Mouse (Mus musculus) stomach, embryonic 15.5 days (tissue): Measurements from ENCODE around the gene Nnmt. TPM values are rescaled to one million over a fixed set of nuclear protein-coding genes. Genes with fewer than 3 reads are reported as not detected.

ENCODE experiments used
- ATAC-seq: fragments of 200-750 bp; cut with Nextera tagmentation; 2 replicates; pipeline ENCODE4 v1.8.0; 2017; ENCODE audit warnings: low read depth, moderate number of reproducible peaks, moderate TSS enrichment; ENCODE audit not compliant: insufficient read depth, low FRiP score
- H3K27ac ChIP-seq: fragments of 300-500 bp; sonication (generic); 2 replicates; pipeline ENCODE4 v1.5.1; 2015; ENCODE audit warnings: mild to moderate bottlenecking, inconsistent platforms
- H3K27me3 ChIP-seq: fragments of 300-500 bp; sonication (generic); replicated peaks from 2 replicates; pipeline ENCODE4 v1.6.1; 2015; ENCODE audit warnings: inconsistent platforms
- H3K36me3 ChIP-seq: fragments of 300-500 bp; sonication (generic); 2 replicates; pipeline ENCODE4 v1.6.1; 2015; ENCODE audit warnings: inconsistent platforms
- H3K4me1 ChIP-seq: fragments of 300-500 bp; sonication (generic); 2 replicates; pipeline ENCODE4 v1.6.1; 2015; ENCODE audit warnings: inconsistent platforms
- H3K4me2 ChIP-seq: fragments of 300-500 bp; sonication (generic); 2 replicates; pipeline ENCODE4 v1.6.1; 2015; ENCODE audit warnings: mild to moderate bottlenecking, inconsistent platforms
- H3K4me3 ChIP-seq: fragments of 300-500 bp; sonication (generic); replicated peaks from 2 replicates; pipeline ENCODE4 v1.5.1; 2015; ENCODE audit warnings: inconsistent platforms
- H3K9ac ChIP-seq: fragments of 300-500 bp; sonication (generic); 2 replicates; pipeline ENCODE4 v1.6.1; 2015; ENCODE audit warnings: inconsistent platforms
- H3K9me3 ChIP-seq: fragments of 300-500 bp; sonication (generic); 2 replicates; pipeline ENCODE4 v1.6.1; 2016; ENCODE audit warnings: inconsistent platforms
- WGBS: fragments of 180-500 bp; shearing (Covaris S2); methylation state at CpG from one replicate; pipeline ENCODE4 v1.1.7; 2015; 5-methylcytosine and 5-hydroxymethylcytosine counted together
- polyA plus RNA-seq: library from polyadenylated mRNA; unstranded; fragments of >200 nt; fragmentation: Nextera tagmentation; extraction: Ambion mirVana; gene quantifications from 2 replicates; pipeline ENCODE4 v1.2.1, GENCODE M21; 2015

Gene Nnmt
- polyA plus RNA-seq, 1 experiment from 2014 or later, result 3.5 TPM

DNA sequence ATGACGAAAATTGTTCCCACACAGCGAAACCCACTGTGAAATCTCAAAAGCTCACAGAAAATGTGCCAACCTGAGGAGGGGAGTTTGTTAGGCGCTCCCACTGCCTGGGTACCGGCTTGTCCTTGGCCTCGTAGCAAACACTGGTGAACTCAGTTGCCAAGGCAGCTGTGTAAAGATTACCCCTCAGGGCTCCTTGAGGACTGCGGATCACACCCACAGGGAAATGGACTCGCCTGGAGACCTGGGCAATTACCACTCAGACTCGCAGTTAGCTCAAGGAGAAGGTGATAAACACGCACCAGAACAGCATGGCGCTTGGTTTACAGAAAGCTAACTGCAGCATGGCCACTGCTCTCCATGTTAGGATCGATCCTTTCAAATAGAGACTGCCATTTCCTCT lies 8.0 kb downstream of the Nnmt start:
- H3K9me3 ChIP-seq, result no peaks in the 10 kb centered on the region
- H3K9ac ChIP-seq, result no peak overlapping the region
- no peaks in the 10 kb centered on the region for H3K4me1 ChIP-seq
- no peaks in the 10 kb centered on the region for H3K27me3 ChIP-seq
- no peak for ATAC-seq
- no peak overlapping the region for H3K27ac ChIP-seq
- H3K4me2 ChIP-seq, result no peak overlapping the region
- no peak overlapping the region for H3K4me3 ChIP-seq
- 56% methylated on average over 11 of the region's 11 CpGs for WGBS
- H3K36me3 ChIP-seq, result no peaks in the 10 kb centered on the region

DNA sequence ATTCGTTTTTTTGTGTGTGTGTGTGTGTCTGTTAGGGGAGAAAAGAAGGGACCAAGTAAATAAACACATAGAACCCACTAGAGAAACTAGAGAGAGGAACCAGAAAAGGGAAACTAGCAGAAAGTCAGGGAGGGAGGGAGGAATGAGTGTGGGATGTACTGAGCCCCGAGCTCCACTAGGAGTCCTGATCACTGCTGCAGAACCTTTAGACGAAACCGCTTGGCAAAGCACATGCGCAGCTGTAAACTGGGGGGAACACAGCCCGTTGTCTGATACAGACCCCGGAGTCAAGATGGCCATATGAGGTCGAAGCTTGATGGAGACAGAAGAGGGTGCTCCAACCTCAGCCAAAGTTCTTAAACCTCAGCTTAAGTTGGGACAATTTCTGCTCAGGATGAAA lies 11.0 kb downstream of the Nnmt start:
- H3K27me3 ChIP-seq, result no peaks in the 10 kb centered on the region
- no peak overlapping the region for H3K4me3 ChIP-seq
- no peak overlapping the region for H3K9ac ChIP-seq
- 52% methylated on average over 8 of the region's 8 CpGs for WGBS
- ATAC-seq, result no peak
- H3K9me3 ChIP-seq, result no peaks in the 10 kb centered on the region
- no peaks in the 10 kb centered on the region for H3K4me1 ChIP-seq
- H3K36me3 ChIP-seq, result no peaks in the 10 kb centered on the region
- no peak overlapping the region for H3K27ac ChIP-seq
- no peak overlapping the region for H3K4me2 ChIP-seq

DNA sequence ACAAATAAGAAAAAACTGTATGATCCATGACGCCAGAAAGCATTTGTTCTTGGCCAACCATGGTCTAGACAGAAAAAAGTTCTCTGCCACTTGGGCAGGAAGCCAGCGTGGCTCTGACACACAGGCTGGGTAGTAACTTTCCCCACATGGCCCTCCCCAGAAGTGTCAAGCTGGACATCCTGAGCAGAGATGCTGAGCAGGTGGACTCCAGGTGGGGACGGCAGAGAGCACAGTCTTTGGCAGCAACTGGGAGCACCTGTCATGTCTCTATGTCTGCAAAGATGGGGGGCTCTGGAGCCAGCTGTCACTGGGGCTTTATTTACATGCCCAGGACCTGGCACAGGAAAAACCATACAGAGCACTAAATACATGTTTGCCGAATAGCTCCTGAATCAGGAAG lies 14.3 kb downstream of the Nnmt start:
- H3K27me3 ChIP-seq, result no peaks in the 10 kb centered on the region
- H3K9ac ChIP-seq, result no peak overlapping the region
- H3K4me2 ChIP-seq, result no peak overlapping the region
- no peaks in the 10 kb centered on the region for H3K4me1 ChIP-seq
- H3K9me3 ChIP-seq, result no peaks in the 10 kb centered on the region
- WGBS, result 71% methylated on average over 4 of the region's 4 CpGs
- H3K36me3 ChIP-seq, result no peaks in the 10 kb centered on the region
- H3K4me3 ChIP-seq, result no peak overlapping the region
- no peak overlapping the region for H3K27ac ChIP-seq
- no peak for ATAC-seq

DNA sequence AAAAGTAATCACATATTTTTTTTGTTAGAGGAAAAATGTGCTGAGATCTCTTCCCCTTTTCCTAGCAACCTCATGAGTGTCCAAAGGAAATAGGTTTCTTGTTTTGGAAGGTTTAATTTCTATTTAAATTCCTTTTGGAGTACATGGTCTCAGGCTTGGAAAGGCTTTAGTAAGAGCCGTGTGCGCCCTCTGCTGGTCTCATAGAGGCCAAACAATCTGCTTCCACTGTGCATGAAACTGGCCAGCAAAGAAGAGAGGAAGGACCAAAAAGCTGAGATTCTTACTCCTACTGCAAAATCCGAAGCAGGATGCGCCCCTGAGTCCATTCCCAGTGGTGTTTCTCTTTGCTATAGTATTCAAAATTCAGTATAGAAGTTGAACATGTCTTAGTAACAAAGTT lies 18.6 kb downstream of the Nnmt start:
- no peak overlapping the region for H3K4me2 ChIP-seq
- WGBS, result 3% methylated on average over 4 of the region's 4 CpGs
- no peak overlapping the region for H3K4me3 ChIP-seq
- no peak overlapping the region for H3K27ac ChIP-seq
- no peaks in the 10 kb centered on the region for H3K9me3 ChIP-seq
- no peak for ATAC-seq
- H3K9ac ChIP-seq, result no peak overlapping the region
- no peaks in the 10 kb centered on the region for H3K27me3 ChIP-seq
- H3K36me3 ChIP-seq, result no peaks in the 10 kb centered on the region
- no peaks in the 10 kb centered on the region for H3K4me1 ChIP-seq

DNA sequence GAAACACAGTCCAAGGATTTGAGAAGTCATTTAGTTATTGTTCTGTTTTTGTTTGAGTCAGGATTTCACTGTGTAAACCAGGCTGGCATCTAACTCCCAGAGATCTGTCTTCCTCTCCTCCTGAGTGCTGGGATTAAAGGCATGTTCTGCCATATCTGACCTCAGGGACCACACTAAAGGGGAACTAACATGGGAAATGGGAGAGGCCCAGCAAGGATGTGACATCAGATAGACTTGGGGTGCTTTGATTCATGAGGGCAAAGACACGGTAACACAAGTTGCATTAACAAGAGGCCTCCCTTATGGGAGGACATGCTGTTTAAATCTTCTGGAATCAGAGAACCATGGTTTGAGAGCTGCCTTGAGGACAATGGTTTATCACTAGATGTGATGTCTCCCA lies 24.1 kb downstream of the Nnmt start:
- Histone ChIP-seq H3K4me3 (no peak overlapping the region), H3K27ac (no peak overlapping the region), H3K9me3 (no peaks in the 10 kb centered on the region), H3K27me3 (no peaks in the 10 kb centered on the region), H3K9ac (no peak overlapping the region), H3K36me3 (no peaks in the 10 kb centered on the region), H3K4me2 (no peak overlapping the region), H3K4me1 (no peaks in the 10 kb centered on the region)
- WGBS, result 69% methylated on average over 1 of the region's 1 CpGs
- no peak for ATAC-seq

DNA sequence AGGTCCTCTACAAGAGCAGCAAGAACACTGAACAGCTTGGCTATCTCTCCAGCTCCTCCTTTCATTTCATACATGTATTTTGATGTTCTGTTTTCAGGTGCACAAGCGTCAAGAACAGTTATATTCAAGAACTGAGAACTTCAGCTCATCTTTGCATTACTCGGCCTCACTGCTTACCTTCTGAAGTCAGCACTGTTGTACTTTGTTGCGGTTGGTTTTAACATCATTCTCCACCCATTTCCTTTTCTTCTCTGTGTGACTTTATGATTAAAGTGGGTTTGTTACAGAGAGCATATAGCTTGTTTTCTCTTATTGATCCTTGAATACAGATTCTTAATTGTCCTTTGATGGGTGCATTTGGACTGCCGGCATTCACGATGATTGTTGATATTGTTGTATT lies 42.6 kb downstream of the Nnmt start:
- 80% methylated on average over 5 of the region's 5 CpGs for WGBS
- H3K27ac ChIP-seq, result no peak overlapping the region
- no peaks in the 10 kb centered on the region for H3K36me3 ChIP-seq
- no peaks in the 10 kb centered on the region for H3K9me3 ChIP-seq
- no peak for ATAC-seq
- H3K27me3 ChIP-seq, result no peaks in the 10 kb centered on the region
- no peak overlapping the region for H3K9ac ChIP-seq
- H3K4me1 ChIP-seq, result no peaks in the 10 kb centered on the region
- H3K4me2 ChIP-seq, result no peak overlapping the region
- H3K4me3 ChIP-seq, result no peak overlapping the region

DNA sequence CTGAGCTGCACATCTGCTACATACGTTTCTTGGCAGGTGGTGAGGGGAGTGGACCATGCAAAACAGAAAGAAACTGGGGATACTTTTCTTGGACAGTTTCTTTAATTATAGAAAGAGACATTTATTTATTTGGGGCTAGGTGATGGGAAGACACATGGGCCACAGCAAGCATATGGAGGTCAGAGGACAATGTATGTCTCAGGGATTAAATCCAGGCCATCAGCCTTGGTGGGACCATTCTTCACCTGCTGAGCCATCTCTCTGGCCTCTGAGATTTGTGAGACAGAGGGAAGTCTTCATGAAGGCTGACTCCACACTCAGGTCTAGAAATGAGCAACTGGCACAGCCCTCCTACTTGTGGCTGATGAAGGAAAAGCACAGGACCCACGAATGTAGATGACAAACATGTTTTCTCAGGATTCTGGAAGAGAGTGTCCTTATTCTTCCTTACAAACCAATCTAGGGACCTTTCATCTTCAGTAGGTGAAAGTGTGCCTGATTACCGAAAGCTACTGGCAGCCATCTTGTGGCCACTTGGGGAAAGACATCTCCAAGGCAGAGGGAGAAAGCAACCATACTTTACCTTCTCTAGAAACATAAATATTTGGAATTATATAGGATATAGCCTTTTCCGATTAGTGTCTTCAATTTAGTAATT lies 45.3 kb downstream of the Nnmt start:
- Histone ChIP-seq H3K9me3 (no peaks in the 10 kb centered on the region), H3K4me1 (no peaks in the 10 kb centered on the region), H3K27me3 (no peaks in the 10 kb centered on the region), H3K27ac (no peak overlapping the region), H3K9ac (no peak overlapping the region), H3K4me2 (no peak overlapping the region), H3K36me3 (no peaks in the 10 kb centered on the region), H3K4me3 (no peak overlapping the region)
- 24% methylated on average over 4 of the region's 4 CpGs for WGBS
- ATAC-seq, result no peak

DNA sequence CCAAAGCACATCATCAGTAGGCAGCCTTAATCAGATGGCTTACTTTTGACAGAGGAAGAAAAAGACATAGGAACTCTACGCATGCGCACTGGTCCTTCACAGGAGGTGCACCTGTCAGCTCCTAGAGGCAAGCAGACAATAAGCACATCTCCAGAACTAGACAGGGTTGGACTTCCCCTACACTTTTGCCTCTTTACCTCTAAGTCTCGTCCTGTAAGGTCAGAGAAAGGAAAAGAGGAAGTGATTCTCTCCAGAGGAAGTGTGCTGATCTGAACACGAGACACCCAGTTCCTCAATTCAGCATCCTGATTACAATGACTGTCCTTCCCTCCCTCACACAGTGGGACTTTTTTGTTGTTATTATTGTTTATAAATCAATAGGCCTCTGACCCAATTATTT lies 46.3 kb downstream of the Nnmt start:
- Histone ChIP-seq H3K36me3 (no peaks in the 10 kb centered on the region), H3K27me3 (no peaks in the 10 kb centered on the region), H3K9me3 (no peaks in the 10 kb centered on the region), H3K4me3 (no peak overlapping the region), H3K4me1 (no peaks in the 10 kb centered on the region), H3K27ac (no peak overlapping the region), H3K9ac (no peak overlapping the region), H3K4me2 (no peak overlapping the region)
- no peak for ATAC-seq
- WGBS, result 70% methylated on average over 4 of the region's 4 CpGs

DNA sequence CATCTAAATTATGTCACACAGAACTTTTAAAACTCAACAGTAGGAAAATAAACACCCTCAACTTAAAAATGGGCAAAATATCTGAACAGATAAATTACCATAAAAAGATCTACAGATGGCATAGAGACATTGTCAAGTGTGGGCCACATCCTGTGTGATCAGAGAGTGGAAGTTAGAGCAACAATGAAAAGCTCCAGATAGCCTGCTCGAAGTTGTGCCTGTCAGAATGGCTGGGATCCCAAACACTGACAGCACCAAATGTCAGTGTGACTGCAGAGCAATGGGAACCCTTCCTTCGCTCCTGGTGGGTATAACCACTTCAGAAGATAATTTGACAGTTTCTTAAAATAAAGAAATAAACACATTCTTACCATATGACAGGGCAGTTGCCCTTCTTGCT lies 55.9 kb downstream of the Nnmt start:
- H3K4me1 ChIP-seq, result no peaks in the 10 kb centered on the region
- H3K9ac ChIP-seq, result no peak overlapping the region
- no peaks in the 10 kb centered on the region for H3K9me3 ChIP-seq
- no peak overlapping the region for H3K4me2 ChIP-seq
- H3K27me3 ChIP-seq, result no peaks in the 10 kb centered on the region
- no peak overlapping the region for H3K4me3 ChIP-seq
- H3K27ac ChIP-seq, result no peak overlapping the region
- no peak for ATAC-seq
- H3K36me3 ChIP-seq, result no peaks in the 10 kb centered on the region
- WGBS, result 64% methylated on average over 2 of the region's 2 CpGs

DNA sequence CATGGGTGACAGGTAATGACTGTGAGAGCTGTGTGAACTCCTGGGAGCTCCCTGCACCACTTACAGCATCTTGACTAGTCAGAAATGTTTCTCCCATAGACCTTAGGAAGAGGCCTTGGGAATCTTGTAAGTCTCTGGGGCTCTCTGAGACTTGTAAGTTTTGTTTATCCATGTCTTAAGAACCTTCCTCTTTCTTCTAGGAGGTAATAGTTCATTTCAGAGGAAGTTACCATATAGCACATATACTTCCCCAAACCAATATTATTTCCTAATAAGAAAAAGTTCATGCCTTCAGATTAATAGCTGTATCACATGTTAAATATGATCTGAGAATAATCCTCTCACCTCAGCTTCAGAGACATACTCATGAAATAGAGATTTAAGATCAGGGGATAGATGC lies 57.7 kb downstream of the Nnmt start:
- Histone ChIP-seq H3K4me1 (no peaks in the 10 kb centered on the region), H3K9me3 (no peaks in the 10 kb centered on the region), H3K9ac (no peak overlapping the region), H3K27ac (no peak overlapping the region), H3K27me3 (no peaks in the 10 kb centered on the region), H3K4me2 (no peak overlapping the region), H3K36me3 (no peaks in the 10 kb centered on the region), H3K4me3 (no peak overlapping the region)
- no peak for ATAC-seq

Other genes starting within 250 kb of the Nnmt start
- 140 and 144 TPM in 2 replicates for gene Rexo2, start 124.5 kb downstream of the Nnmt start, polyA plus RNA-seq
- 112 and 117 TPM in 2 replicates for gene Rbm7, start 109.9 kb downstream of the Nnmt start, polyA plus RNA-seq
- 30.8 and 32.0 TPM in 2 replicates for gene Gm5617, start 109.7 kb downstream of the Nnmt start, polyA plus RNA-seq
- 3.9 and 4.5 TPM in 2 replicates for gene Zbtb16, start 231.1 kb upstream of the Nnmt start, polyA plus RNA-seq